Mouse (Mus musculus): Measurements from ENCODE around the gene Ryr1. TPM values are rescaled to one million over a fixed set of nuclear protein-coding genes. Genes with fewer than 3 reads are reported as not detected.

The Ryr1 gene
- polyA plus RNA-seq, 1 experiment from 2014 or later, result 0.33 TPM

GRCm38 (mm10) chr7:29043016-29043673 lies 81.8 kb downstream of the Ryr1 start:
- 0 out of 2 replicates have a peak overlapping the region, but pooled peaks have one; percentile 7 for H3K4me2 ChIP-seq
- ATAC-seq, result no peak

GRCm38 (mm10) chr7:29041194-29041593 lies 83.8 kb downstream of the Ryr1 start:
- Histone ChIP-seq H3K4me3 (no peak overlapping the region), H3K4me1 (peaks cover 35% of the 10 kb centered on the region), H3K4me2 (peak overlapping the region; percentile 80; the same call in 1 of the 2 replicates), H3K27me3 (replicated peaks) (0 out of 2 replicates have a peak, but pooled peaks cover 3% of the 10 kb centered on the region), H3K27ac (no peak overlapping the region), H3K36me3 (peaks cover 7% of the 10 kb centered on the region; the same call in 1 of the 2 replicates), H3K9ac (no peak overlapping the region), H3K9me3 (replicated peaks) (no peaks in the 10 kb centered on the region)
- WGBS (ENCODE audit: insufficient replicate concordance), result 72% methylated on average over 5 of the region's 5 CpGs
- no peak for ATAC-seq

More at GRCm38 (mm10) chr7:29043016-29043673, 81.8 kb downstream of the Ryr1 start:
- 0 out of 2 replicates have a peak, but pooled peaks cover 7% of the 10 kb centered on the region for H3K27me3 ChIP-seq (replicated peaks)
- peaks cover 7% of the 10 kb centered on the region; the same call in 1 of the 2 replicates for H3K36me3 ChIP-seq
- no peaks in the 10 kb centered on the region for H3K9me3 ChIP-seq (replicated peaks)
- 75% methylated on average over 19 of the region's 19 CpGs for WGBS (ENCODE audit: insufficient replicate concordance)
- H3K4me1 ChIP-seq, result peaks cover 38% of the 10 kb centered on the region
- H3K27ac ChIP-seq, result no peak overlapping the region
- no peak overlapping the region for H3K4me3 ChIP-seq
- H3K9ac ChIP-seq, result no peak overlapping the region

- peak overlapping the region; percentile 46 for H3K27ac ChIP-seq
These were observed 84.9 kb downstream of the Ryr1 start for GRCm38 (mm10) chr7:29039985-29040661.

GRCm38 (mm10) chr7:29039604-29039984 lies 85.4 kb downstream of the Ryr1 start:
- ATAC-seq, result peak; percentile 58
- Histone ChIP-seq H3K9ac (peak overlapping the region; percentile 77), H3K27me3 (replicated peaks) (no peaks in the 10 kb centered on the region), H3K27ac (no peak overlapping the region; the same call in 1 of the 2 replicates), H3K4me3 (peak overlapping the region; percentile 58), H3K9me3 (replicated peaks) (no peaks in the 10 kb centered on the region), H3K4me1 (peaks cover 34% of the 10 kb centered on the region), H3K36me3 (peaks cover 7% of the 10 kb centered on the region; the same call in 1 of the 2 replicates), H3K4me2 (peak overlapping the region; percentile 80)
- WGBS (ENCODE audit: insufficient replicate concordance), result 1% methylated on average over 11 of the region's 11 CpGs

More at GRCm38 (mm10) chr7:29039985-29040661, 84.9 kb downstream of the Ryr1 start:
- H3K9me3 ChIP-seq (replicated peaks), result no peaks in the 10 kb centered on the region
- H3K36me3 ChIP-seq, result peaks cover 7% of the 10 kb centered on the region; the same call in 1 of the 2 replicates
- WGBS (ENCODE audit: insufficient replicate concordance), result under 1% methylated on average over 26 of the region's 26 CpGs
- H3K27me3 ChIP-seq (replicated peaks), result no peaks in the 10 kb centered on the region
- H3K9ac ChIP-seq, result peak overlapping the region; percentile 77
- H3K4me3 ChIP-seq, result peak overlapping the region; percentile 58
- H3K4me2 ChIP-seq, result peak overlapping the region; percentile 80
- ATAC-seq, result peak; percentile 61
- H3K4me1 ChIP-seq, result peaks cover 35% of the 10 kb centered on the region

GRCm38 (mm10) chr7:29037261-29037660 lies 87.7 kb downstream of the Ryr1 start:
- H3K27ac ChIP-seq, result no peak overlapping the region
- H3K9ac ChIP-seq, result no peak overlapping the region
- no peaks in the 10 kb centered on the region for H3K9me3 ChIP-seq (replicated peaks)
- H3K4me3 ChIP-seq, result no peak overlapping the region
- WGBS (ENCODE audit: insufficient replicate concordance), result 63% methylated on average over 6 of the region's 6 CpGs
- ATAC-seq, result no peak
- H3K4me2 ChIP-seq, result no peak overlapping the region
- H3K36me3 ChIP-seq, result peaks cover 3% of the 10 kb centered on the region; the same call in 1 of the 2 replicates
- H3K4me1 ChIP-seq, result peaks cover 13% of the 10 kb centered on the region
- H3K27me3 ChIP-seq (replicated peaks), result no peaks in the 10 kb centered on the region

- no peak for ATAC-seq
- Histone ChIP-seq H3K4me1 (peaks cover 41% of the 10 kb centered on the region), H3K4me2 (no peak overlapping the region), H3K9me3 (replicated peaks) (no peaks in the 10 kb centered on the region), H3K36me3 (no peaks in the 10 kb centered on the region), H3K27ac (no peak overlapping the region), H3K9ac (no peak overlapping the region), H3K4me3 (no peak overlapping the region), H3K27me3 (replicated peaks) (no peaks in the 10 kb centered on the region)
- WGBS (ENCODE audit: insufficient replicate concordance), result 74% methylated on average over 5 of the region's 5 CpGs
These were observed 92.3 kb downstream of the Ryr1 start for GRCm38 (mm10) chr7:29032685-29033084.

GRCm38 (mm10) chr7:29031641-29032040 lies 93.3 kb downstream of the Ryr1 start:
- Histone ChIP-seq H3K9me3 (replicated peaks) (no peaks in the 10 kb centered on the region), H3K9ac (no peak overlapping the region), H3K27me3 (replicated peaks) (no peaks in the 10 kb centered on the region), H3K36me3 (no peaks in the 10 kb centered on the region), H3K4me2 (no peak overlapping the region), H3K4me3 (no peak overlapping the region), H3K4me1 (peaks cover 45% of the 10 kb centered on the region), H3K27ac (peak overlapping the region; percentile 90)
- WGBS (ENCODE audit: insufficient replicate concordance), result 78% methylated on average over 10 of the region's 10 CpGs
- ATAC-seq, result no peak

- ATAC-seq, result peak; percentile 99
- 39% methylated on average over 14 of the region's 14 CpGs for WGBS (ENCODE audit: insufficient replicate concordance)
- Histone ChIP-seq H3K4me2 (peak overlapping the region; percentile 27), H3K4me1 (peaks cover 59% of the 10 kb centered on the region), H3K4me3 (no peak overlapping the region), H3K27me3 (replicated peaks) (no peaks in the 10 kb centered on the region), H3K27ac (peak overlapping the region; percentile 90), H3K36me3 (no peaks in the 10 kb centered on the region), H3K9ac (peak overlapping the region; percentile 20; the same call in 1 of the 2 replicates), H3K9me3 (replicated peaks) (no peaks in the 10 kb centered on the region)
These were observed 95.0 kb downstream of the Ryr1 start for GRCm38 (mm10) chr7:29029690-29030656.

GRCm38 (mm10) chr7:29028761-29029160 lies 96.2 kb downstream of the Ryr1 start:
- Histone ChIP-seq H3K4me2 (0 out of 2 replicates have a peak overlapping the region, but pooled peaks have one; percentile 27), H3K4me1 (peaks cover 59% of the 10 kb centered on the region), H3K4me3 (no peak overlapping the region), H3K9me3 (replicated peaks) (no peaks in the 10 kb centered on the region), H3K27ac (peak overlapping the region; percentile 90; the same call in 1 of the 2 replicates), H3K27me3 (replicated peaks) (no peaks in the 10 kb centered on the region), H3K36me3 (no peaks in the 10 kb centered on the region), H3K9ac (no peak overlapping the region)
- ATAC-seq, result no peak
- 77% methylated on average over 6 of the region's 6 CpGs for WGBS (ENCODE audit: insufficient replicate concordance)

GRCm38 (mm10) chr7:29026811-29027210 lies 98.2 kb downstream of the Ryr1 start:
- no peak overlapping the region for H3K9ac ChIP-seq
- peaks cover 14% of the 10 kb centered on the region for H3K27me3 ChIP-seq (replicated peaks)
- no peak overlapping the region for H3K27ac ChIP-seq
- no peaks in the 10 kb centered on the region for H3K9me3 ChIP-seq (replicated peaks)
- no peak overlapping the region for H3K4me2 ChIP-seq
- no peak for ATAC-seq
- no peak overlapping the region for H3K4me3 ChIP-seq
- no peaks in the 10 kb centered on the region for H3K36me3 ChIP-seq
- 79% methylated on average over 4 of the region's 4 CpGs for WGBS (ENCODE audit: insufficient replicate concordance)
- peaks cover 61% of the 10 kb centered on the region for H3K4me1 ChIP-seq

- H3K36me3 ChIP-seq, result no peaks in the 10 kb centered on the region
- no peak overlapping the region for H3K4me3 ChIP-seq
- no peak overlapping the region for H3K9ac ChIP-seq
- peaks cover 55% of the 10 kb centered on the region for H3K4me1 ChIP-seq
- ATAC-seq, result no peak
- H3K27ac ChIP-seq, result no peak overlapping the region
- no peaks in the 10 kb centered on the region for H3K9me3 ChIP-seq (replicated peaks)
- 74% methylated on average over 5 of the region's 5 CpGs for WGBS (ENCODE audit: insufficient replicate concordance)
- H3K27me3 ChIP-seq (replicated peaks), result peaks cover 20% of the 10 kb centered on the region
- no peak overlapping the region for H3K4me2 ChIP-seq
These were observed 98.8 kb downstream of the Ryr1 start for GRCm38 (mm10) chr7:29026195-29026594.
